Mouse (Mus musculus) embryonic fibroblast, embryonic 13.5 days (primary cell): Measurements from ENCODE around the gene Gm45837.
A peak's percentile ranks its signal among the peaks of the same experiment; 100 is the strongest.

Experiments used
- CTCF ChIP-seq: IDR thresholded peaks from 2 replicates; pipeline ENCODE4 v1.5.1; 2011; ENCODE audit warnings: mild to moderate bottlenecking, control low read depth, low read length, moderate library complexity, borderline replicate concordance; ENCODE audit not compliant: insufficient read depth
- POLR2A ChIP-seq: IDR thresholded peaks from 2 replicates; pipeline ENCODE4 v1.6.1; 2011; ENCODE audit warnings: low read depth, mild to moderate bottlenecking, control low read depth, low read length, moderate library complexity

- TF ChIP-seq CTCF (peak; percentile 22; the same call in 1 of the 2 replicates), POLR2A (no peak)
Observed at GRCm38 (mm10) chr7:101427736-101428135, 17.1 kb downstream of the Gm45837 start.
